Mouse (Mus musculus): ENCODE measurements at regions not wholly inside any gene's neighbourhood (a gene's known extent, or its start where the extent isn't known, plus 50 kb on each side); places are given as distances from the start of the nearest gene placed in this dataset.

DNA sequence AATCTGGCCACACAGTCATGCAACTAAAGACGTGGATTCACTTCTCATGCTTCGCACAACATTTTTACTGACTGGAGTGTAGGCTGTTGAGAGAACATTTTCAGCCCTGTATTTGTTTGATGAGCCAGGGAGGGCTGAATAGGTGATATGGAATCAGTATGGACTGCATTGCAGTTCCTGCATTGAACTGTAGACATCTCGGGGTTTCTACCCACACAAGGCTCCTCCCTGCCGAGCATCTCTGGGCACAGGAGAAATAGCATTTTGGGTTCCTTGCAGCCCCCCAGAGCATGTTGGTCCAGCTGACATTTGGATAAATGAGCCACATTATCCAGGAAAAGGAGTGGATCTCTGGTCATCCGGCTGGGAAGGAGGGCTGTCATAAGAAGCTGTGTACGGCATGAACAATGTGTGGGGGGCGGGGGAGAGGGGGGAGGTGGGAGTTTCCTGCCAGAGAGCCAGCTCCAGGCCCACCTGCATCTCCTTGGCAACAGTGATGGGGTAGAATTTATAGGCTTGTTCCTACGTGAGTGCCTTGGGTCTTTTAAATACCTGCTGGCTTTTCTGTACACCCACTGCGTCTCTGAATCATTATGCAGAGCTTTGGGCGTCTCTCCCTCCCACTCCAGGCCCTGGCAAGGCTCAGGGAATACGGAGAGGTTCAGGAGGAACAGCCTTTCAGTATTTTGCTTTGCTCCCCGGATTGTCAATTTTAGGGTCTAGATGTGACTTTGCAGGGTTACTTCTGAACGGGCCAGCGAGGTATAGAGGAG, 280.9 kb upstream of the Gm10131 start:
- H3K9ac ChIP-seq (replicated peaks; ENCODE audit: low read length, poor library complexity, severe bottlenecking) = no peak overlapping the region
- H3K9me3 ChIP-seq (ENCODE audit: low read length) = no peaks in the 10 kb centered on the region
- H3K36me3 ChIP-seq (ENCODE audit: insufficient read depth, low read length) = no peaks in the 10 kb centered on the region
- TF ChIP-seq CTCF (IDR thresholded peaks at IDR 0.05) = no peak
- DNase-seq (ENCODE audit: low spot score) (peak; percentile 72), ATAC-seq (ENCODE audit: low FRiP score) (peak; percentile 66)
- WGBS = 42% methylated on average over 14 of the region's 14 CpGs
- no peak overlapping the region for H3K4me3 ChIP-seq (ENCODE audit: low read depth, low read length)
- no peaks in the 10 kb centered on the region for H3K27me3 ChIP-seq (ENCODE audit: insufficient read depth, low read length)
- H3K4me1 ChIP-seq (ENCODE audit: insufficient read depth, low read length) = peaks cover 11% of the 10 kb centered on the region
- no peak overlapping the region for H3K4me2 ChIP-seq (ENCODE audit: low read depth, low read length, poor library complexity, severe bottlenecking)
- H3K27ac ChIP-seq (ENCODE audit: low read depth, low read length) = peak overlapping the region; percentile 57

DNA sequence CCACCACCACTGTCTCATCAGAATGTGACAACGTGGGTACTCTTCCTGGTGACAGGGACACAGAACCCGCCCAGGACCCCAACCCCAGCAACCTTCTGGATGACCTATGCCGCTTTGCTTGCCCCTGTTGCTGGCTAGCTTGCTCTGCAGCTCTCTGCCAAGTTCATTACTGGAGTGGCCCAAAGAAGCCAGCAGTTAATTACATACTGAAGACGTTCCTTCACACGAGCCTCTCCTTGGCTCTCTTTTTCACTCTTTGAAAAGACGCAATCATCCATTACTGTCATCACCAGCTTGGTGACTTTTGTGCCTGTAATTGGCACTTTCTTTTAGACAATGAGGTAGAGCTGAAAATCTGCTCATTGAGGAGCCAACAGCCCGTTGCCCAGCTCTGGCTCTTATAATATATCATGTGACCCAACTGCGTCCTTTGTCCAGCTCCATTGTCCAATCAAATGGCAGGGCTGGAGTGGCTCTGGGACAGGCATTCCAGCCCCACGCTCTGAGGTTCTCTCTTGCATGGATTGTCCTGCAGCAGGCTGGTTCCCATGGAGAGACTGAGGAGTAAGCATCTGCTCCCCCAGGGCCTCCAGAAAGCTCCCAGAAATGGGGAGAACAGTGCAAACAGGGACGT, 274.4 kb upstream of the Gm10131 start:
- ATAC-seq (ENCODE audit: low FRiP score) (peak; percentile 86), DNase-seq (ENCODE audit: low spot score) (peak; percentile 84)
- no peaks in the 10 kb centered on the region for H3K4me1 ChIP-seq (ENCODE audit: insufficient read depth, low read length)

DNA sequence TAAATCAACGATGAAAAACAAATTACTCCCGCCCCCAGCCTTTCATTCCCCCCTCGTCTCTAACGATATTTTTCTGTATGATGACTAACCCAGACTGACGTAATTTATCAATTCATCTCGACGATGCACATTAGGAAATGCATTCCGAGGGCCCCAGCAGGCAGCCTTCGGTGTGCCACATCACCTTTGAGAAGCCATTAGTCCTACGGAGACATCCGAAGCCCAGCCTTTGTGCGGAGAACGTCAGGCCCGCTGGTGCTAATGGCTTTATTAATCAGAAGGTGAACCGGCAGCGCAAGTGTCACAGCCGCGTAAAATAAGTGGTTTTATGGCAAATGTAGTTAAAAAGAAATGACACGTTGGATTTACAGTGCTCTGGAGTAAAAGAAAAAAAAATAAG, 269.1 kb upstream of the Gm10131 start:
- Histone ChIP-seq H3K27me3 (ENCODE audit: insufficient read depth, low read length) (no peaks in the 10 kb centered on the region), H3K9ac (replicated peaks; ENCODE audit: low read length, poor library complexity, severe bottlenecking) (no peak overlapping the region), H3K36me3 (ENCODE audit: insufficient read depth, low read length) (no peaks in the 10 kb centered on the region), H3K27ac (ENCODE audit: low read depth, low read length) (no peak overlapping the region), H3K4me1 (ENCODE audit: insufficient read depth, low read length) (no peaks in the 10 kb centered on the region), H3K4me3 (ENCODE audit: low read depth, low read length) (no peak overlapping the region), H3K4me2 (ENCODE audit: low read depth, low read length, poor library complexity, severe bottlenecking) (peak overlapping the region; percentile 12; the same call in 1 of the 2 replicates), H3K9me3 (ENCODE audit: low read length) (no peaks in the 10 kb centered on the region)
- DNase-seq (ENCODE audit: low spot score) = peak; percentile 31
- no peak for TF ChIP-seq CTCF (IDR thresholded peaks at IDR 0.05)
- WGBS = 31% methylated on average over 19 of the region's 19 CpGs
- ATAC-seq (ENCODE audit: low FRiP score) = no peak

More for the DNA sequence above, 274.4 kb upstream of the Gm10131 start:
- H3K9me3 ChIP-seq (ENCODE audit: low read length) = no peaks in the 10 kb centered on the region
- H3K4me3 ChIP-seq (ENCODE audit: low read depth, low read length) = no peak overlapping the region
- H3K27ac ChIP-seq (ENCODE audit: low read depth, low read length) = no peak overlapping the region
- 70% methylated on average over 10 of the region's 10 CpGs for WGBS
- TF ChIP-seq CTCF (IDR thresholded peaks at IDR 0.05) = no peak
- no peaks in the 10 kb centered on the region for H3K27me3 ChIP-seq (ENCODE audit: insufficient read depth, low read length)
- H3K4me2 ChIP-seq (ENCODE audit: low read depth, low read length, poor library complexity, severe bottlenecking) = no peak overlapping the region
- no peaks in the 10 kb centered on the region for H3K36me3 ChIP-seq (ENCODE audit: insufficient read depth, low read length)
- no peak overlapping the region for H3K9ac ChIP-seq (replicated peaks; ENCODE audit: low read length, poor library complexity, severe bottlenecking)

DNA sequence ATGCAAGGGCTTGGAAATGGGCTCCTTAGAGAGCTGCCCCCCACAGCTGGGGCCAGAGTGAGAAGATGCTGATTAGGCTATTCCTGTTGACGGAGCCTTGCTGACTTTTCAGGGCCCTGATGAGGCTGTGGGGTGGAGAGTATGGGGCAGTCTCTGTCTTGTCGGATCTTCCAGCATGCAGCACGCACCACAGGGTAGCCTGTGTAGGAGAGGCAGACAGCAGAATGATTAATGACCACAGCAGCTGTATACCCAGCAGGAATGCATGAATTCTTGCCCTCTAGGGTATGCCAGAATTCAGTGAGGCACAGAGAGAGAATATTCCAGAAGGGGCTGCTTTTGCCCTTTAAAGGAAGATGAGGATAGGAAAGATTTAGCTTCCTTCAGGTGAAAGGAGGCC, 265.6 kb upstream of the Gm10131 start:
- ATAC-seq (ENCODE audit: low FRiP score) (no peak), DNase-seq (ENCODE audit: low spot score) (peak; percentile 49)
- H3K9ac ChIP-seq (replicated peaks; ENCODE audit: low read length, poor library complexity, severe bottlenecking) = no peak overlapping the region
- no peak overlapping the region for H3K27ac ChIP-seq (ENCODE audit: low read depth, low read length)
- 37% methylated on average over 3 of the region's 3 CpGs for WGBS
- no peak overlapping the region for H3K4me2 ChIP-seq (ENCODE audit: low read depth, low read length, poor library complexity, severe bottlenecking)
- H3K36me3 ChIP-seq (ENCODE audit: insufficient read depth, low read length) = no peaks in the 10 kb centered on the region
- TF ChIP-seq CTCF (IDR thresholded peaks at IDR 0.05) = no peak
- H3K4me1 ChIP-seq (ENCODE audit: insufficient read depth, low read length) = no peaks in the 10 kb centered on the region
- no peaks in the 10 kb centered on the region for H3K27me3 ChIP-seq (ENCODE audit: insufficient read depth, low read length)
- H3K4me3 ChIP-seq (ENCODE audit: low read depth, low read length) = no peak overlapping the region
- H3K9me3 ChIP-seq (ENCODE audit: low read length) = no peaks in the 10 kb centered on the region

DNA sequence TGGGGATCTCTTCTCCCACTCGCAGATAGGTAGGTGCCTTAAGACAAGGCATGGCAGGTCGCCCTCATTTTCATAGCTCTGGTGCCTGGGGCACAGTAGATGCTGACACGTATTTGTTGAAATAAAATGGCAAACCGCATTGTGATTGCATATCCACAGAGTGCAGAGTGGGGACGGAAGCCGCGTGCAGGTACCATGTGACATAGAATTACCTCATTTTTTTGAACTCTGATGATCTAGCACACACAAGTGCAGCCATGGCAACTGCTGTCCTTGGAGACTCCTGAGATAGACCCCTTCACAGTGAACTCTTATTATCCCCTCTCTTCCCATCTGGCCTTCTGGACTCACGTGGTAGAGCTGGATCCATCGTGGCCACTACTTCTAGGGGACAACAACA, 262.7 kb upstream of the Gm10131 start:
- no peaks in the 10 kb centered on the region for H3K4me1 ChIP-seq (ENCODE audit: insufficient read depth, low read length)
- ATAC-seq (ENCODE audit: low FRiP score) (peak; percentile 58), DNase-seq (ENCODE audit: low spot score) (no peak)
- H3K27me3 ChIP-seq (ENCODE audit: insufficient read depth, low read length) = no peaks in the 10 kb centered on the region
- H3K9me3 ChIP-seq (ENCODE audit: low read length) = no peaks in the 10 kb centered on the region
- no peak overlapping the region for H3K4me3 ChIP-seq (ENCODE audit: low read depth, low read length)
- H3K27ac ChIP-seq (ENCODE audit: low read depth, low read length) = no peak overlapping the region
- H3K4me2 ChIP-seq (ENCODE audit: low read depth, low read length, poor library complexity, severe bottlenecking) = no peak overlapping the region
- TF ChIP-seq CTCF (IDR thresholded peaks at IDR 0.05) = no peak
- no peak overlapping the region for H3K9ac ChIP-seq (replicated peaks; ENCODE audit: low read length, poor library complexity, severe bottlenecking)
- H3K36me3 ChIP-seq (ENCODE audit: insufficient read depth, low read length) = no peaks in the 10 kb centered on the region
- WGBS = 82% methylated on average over 9 of the region's 9 CpGs

DNA sequence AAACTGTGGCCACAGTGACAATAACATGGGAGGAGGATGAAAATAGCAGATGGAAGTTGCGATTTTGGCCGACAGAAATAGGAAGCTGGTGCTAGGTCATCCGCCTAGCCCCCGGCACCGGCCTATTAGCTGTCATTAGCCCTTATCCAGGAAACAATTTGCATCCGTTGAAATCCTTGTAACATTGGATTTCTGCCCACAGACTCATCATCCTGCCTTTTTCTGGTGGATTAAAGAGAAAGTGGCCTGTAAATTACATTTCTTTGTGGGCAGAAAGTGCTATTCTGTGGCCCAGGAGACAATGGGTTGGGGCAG, 261.1 kb upstream of the Gm10131 start:
- DNase-seq (ENCODE audit: low spot score) = no peak

More for the DNA sequence above, 261.1 kb upstream of the Gm10131 start:
- H3K4me2 ChIP-seq (ENCODE audit: low read depth, low read length, poor library complexity, severe bottlenecking) = no peak overlapping the region
- no peak overlapping the region for H3K4me3 ChIP-seq (ENCODE audit: low read depth, low read length)
- no peak overlapping the region for H3K27ac ChIP-seq (ENCODE audit: low read depth, low read length)
- no peak for ATAC-seq (ENCODE audit: low FRiP score)
- H3K9ac ChIP-seq (replicated peaks; ENCODE audit: low read length, poor library complexity, severe bottlenecking) = no peak overlapping the region
- H3K27me3 ChIP-seq (ENCODE audit: insufficient read depth, low read length) = no peaks in the 10 kb centered on the region
- H3K9me3 ChIP-seq (ENCODE audit: low read length) = no peaks in the 10 kb centered on the region
- no peak for TF ChIP-seq CTCF (IDR thresholded peaks at IDR 0.05)
- WGBS = 49% methylated on average over 6 of the region's 6 CpGs
- no peaks in the 10 kb centered on the region for H3K36me3 ChIP-seq (ENCODE audit: insufficient read depth, low read length)
- H3K4me1 ChIP-seq (ENCODE audit: insufficient read depth, low read length) = no peaks in the 10 kb centered on the region
